Mouse (Mus musculus) G1E-ER4 (cell line): ENCODE measurements around the gene Nfix. TPM values are rescaled to one million over a fixed set of nuclear protein-coding genes. Genes with fewer than 3 reads are reported as not detected.

Source experiments
- GATA1 ChIP-seq: IDR thresholded peaks from one replicate; pipeline ENCODE4 v1.8.0; 2012; ENCODE audit warnings: low read length, inconsistent platforms
- polyA plus RNA-seq: library from polyadenylated mRNA; stranded (reverse); fragments of >175 nt; gene quantifications from 2 replicates; pipeline ENCODE4 v1.2.3, GENCODE M21; 2012

Nfix gene
- polyA plus RNA-seq, 1 experiment, result 16.4 TPM

DNA sequence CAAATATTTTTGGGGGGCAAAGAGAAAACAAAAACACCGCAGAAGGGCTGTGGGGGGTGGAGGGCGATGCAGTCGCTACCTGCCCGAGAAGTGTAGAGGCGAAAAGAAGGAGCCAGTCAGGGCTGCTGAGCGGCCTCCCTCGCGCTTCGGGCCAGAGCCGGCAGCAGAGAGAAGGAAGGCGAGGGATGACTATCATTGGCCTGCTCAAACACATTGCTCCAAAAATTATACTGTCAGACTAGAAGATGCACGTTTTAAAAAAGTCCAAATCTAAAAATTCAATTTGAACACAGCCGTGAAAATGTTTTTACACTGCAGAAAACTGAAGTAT lies 20.0 kb downstream of the Nfix start:
- TF ChIP-seq GATA1, result no peak

DNA sequence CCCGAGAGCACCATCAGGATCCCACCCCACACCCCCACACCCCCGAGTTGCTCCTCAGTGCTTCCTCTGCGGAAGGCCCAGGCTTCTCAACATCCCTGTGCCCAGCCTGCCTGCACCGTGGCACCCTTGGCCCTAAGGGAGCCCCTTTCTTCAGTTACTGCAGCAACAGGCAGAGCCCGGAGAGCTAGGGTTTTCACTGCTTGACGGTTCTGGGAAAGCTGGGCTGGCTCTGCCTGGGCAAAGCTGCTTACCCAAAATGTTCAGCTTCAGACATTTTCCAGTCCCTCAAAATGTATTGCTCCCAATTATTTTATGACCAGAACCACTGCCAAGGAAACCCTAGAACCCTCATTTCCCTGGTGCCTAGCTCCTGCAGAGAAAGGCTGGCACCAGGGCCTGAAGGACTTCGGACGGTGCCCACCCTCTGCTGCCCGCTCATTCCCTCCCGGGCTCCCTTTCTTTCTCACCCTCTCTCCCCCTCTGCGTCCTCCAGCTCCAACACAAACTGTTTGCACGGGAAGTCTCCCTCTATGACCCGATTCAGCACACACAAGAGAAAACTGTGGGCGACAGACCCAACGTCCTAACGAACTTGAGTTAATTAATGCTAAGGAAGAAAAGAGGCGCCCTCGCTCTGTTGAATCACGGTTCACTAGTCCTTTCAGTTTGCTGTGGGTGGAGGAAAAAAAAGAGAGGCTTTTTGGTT lies 20.5 kb downstream of the Nfix start:
- no peak for TF ChIP-seq GATA1

DNA sequence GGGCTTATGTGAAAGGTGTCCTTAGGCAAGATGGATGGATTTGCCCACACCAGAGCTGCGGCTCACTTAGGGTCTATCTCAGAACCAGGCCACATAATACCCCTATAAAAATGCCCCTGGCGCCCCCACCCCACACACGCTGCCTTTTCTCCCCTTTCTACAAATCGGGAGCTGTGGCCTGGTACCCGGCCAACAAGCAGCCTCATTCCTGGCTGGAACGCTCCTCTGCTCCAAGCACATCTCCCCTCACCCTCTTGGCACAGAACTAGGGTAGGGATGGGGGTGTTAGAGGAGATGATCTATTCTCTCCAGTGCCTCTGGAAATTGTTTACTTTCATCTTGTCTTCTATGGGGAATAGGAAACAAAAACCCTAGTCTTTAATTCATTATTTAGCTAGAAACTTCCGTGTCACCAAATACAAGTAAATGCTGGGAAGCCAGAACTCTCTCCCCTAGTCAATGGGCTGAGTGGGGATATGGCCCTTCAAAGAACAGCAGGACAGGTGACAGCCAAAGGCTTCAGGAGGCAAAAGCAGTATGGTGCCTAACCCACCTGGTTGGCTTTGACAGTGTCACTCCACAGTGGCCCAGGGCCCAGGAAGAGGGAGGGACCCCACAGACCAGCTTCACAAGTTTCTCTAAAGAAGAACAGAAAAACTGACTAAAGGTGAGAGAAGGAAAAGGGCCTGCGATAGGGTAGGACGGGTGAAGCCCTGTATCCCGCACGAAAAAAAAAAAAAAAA lies 21.3 kb downstream of the Nfix start:
- no peak for TF ChIP-seq GATA1

DNA sequence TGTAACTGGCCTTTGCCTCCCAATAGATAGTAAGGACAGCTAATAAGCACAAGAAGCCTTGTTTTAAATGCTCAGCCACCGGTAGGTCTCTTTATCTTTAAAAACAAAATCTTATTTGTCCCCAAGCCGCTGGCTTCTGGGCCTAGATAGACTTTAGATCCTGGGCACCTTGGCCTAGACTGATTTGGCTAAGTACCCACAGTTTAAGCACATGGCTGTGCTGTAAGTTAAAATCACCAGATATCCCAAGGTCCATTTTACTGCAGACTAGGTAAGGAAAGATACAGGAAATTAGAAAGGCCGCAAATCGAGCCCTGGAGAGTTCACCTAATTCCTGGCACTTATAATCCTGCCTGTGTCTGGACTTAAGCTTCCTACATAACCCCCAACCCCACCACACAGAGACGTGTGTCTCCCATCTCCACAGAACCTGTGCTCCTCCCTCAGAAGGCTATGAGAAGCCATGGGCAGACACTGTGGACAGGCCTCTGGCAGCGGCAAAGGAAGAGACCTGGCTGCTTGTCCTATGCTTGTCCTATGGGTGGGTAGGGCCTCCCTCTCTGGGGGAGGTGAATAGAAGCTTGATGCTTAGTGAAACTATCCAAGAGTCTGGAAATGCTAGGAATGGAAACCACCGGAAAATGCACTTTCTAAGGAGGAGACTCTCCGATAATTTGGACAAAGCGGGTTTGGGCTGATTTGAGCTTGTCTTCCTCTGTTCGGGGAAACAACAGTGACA lies 22.1 kb downstream of the Nfix start:
- no peak for TF ChIP-seq GATA1

DNA sequence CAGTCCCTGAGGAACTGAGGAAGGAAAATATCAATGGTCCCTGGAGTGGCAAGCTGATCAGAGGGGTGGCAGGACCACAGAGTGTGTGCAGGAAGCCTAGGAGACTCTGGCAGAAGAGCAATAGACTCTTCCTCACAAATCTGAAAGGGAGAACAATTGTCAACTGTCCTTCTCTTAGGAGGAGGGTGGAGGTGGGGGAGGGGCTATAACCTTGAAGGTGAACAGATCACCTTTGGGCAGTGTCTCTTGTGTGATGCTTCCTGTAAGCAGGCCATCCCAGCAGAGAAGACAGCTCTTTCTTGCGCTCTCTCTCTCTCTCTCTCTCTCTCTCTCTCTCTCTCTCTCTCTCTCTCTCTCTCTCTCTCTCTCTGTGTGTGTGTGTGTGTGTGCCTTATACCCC lies 23.6 kb downstream of the Nfix start:
- no peak for TF ChIP-seq GATA1

DNA sequence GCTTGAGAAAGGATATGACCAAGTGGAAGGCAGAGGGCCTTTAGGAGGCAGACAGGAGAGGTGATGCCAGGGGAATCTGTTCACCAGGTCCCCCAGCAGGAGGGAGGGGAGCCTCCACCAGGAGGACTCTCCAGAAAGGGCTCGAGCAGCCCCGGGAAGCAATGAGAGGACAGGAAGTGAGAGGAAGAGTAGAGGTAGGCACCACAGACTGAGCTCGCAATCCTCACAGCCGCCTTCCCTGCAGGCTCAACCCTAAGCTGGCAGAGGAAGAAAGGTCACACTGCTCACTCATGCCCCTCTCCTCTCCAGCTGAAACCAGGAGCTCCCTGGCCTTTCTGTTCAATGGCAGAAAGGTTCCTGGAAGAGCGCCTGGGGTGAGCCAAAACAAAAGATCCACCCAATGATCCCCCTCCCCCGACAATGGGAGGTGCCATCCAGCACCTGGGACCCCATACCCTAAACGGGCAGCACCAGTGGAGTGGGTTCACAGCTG lies 24.5 kb downstream of the Nfix start:
- no peak for TF ChIP-seq GATA1

DNA sequence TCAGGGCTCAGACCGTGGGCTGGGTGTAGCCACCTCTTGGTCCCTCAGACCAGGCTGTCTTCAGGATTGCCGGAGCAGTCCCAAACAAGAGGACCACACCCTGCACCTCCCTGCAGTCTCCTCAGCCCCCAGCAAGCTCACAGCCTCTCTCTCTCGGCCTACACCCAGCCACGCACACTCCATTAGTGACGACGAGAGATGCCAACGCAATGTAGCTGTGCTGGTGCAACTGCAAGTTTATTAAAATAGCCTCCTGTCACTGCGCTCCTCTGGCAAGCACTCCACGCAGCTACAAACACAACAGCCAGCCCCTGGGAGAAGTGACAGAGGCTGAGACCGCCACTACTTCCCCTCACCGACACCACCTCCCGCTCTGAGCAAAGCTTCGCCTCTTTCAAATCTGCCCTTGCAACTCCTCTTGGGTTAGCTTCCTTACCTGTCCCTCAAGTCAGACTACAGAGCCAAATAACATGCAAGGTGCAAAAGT lies 25.0 kb downstream of the Nfix start:
- no peak for TF ChIP-seq GATA1

DNA sequence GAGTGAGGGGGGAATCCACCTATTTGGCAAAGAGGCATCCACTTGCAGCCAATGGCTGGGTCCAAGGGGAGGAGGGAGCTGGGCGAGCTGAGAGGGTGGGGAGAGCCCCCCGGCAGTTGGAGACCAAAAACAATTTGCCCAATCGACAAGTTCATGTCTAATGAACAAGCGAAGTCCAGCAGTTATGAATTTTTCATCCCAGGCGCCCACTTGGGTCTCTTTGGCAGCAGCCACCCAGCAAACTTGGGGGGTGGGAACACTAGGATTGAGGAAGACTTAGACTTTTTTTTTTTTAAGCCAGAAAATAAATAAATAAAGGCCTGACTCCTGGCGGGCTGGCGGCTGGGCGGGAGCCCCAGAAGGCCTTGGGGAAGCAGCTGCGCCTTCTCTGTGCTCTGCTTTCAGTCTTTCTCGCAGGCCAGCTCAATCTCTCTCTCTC lies 25.7 kb downstream of the Nfix start:
- no peak for TF ChIP-seq GATA1

DNA sequence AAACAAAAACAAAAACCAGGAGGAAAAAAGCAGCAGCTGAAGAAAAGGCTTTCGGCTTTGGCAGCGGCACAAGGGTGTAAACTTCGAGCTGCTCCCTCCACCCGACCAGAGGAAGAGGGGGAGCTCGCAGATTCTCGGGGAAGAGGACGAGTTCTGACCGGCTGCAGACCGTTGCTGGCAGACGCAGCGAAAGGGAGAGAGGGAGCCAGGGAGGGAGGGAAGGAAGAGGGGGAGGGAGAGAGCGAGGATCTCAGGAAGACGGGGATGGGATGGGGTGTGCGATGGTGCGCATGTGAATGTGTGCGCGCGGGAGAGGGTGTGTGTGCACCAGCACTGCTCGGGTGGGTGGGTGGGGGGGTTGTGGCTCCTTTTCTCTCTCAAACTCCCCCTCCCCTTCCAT lies 26.3 kb downstream of the Nfix start:
- TF ChIP-seq GATA1, result no peak

DNA sequence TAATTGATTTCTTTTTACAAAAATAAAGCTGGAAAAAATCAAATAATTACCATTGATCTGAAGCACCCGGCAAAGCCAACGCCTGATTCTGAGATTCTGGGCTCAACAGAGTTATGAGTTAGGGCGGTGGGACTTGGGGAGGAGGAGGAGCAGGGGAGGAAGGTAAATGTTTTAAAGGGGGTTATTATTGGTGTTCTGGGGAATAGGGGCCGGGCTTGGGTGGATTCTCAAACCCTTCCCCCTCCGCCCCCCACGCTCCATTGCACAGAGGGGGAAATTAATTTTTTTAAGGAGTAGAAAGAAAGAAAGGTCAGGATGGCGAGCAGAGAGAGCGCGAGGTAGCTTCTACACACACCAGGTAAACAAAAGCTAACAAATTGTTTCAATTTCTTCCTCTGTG lies 26.8 kb downstream of the Nfix start:
- TF ChIP-seq GATA1, result no peak

DNA sequence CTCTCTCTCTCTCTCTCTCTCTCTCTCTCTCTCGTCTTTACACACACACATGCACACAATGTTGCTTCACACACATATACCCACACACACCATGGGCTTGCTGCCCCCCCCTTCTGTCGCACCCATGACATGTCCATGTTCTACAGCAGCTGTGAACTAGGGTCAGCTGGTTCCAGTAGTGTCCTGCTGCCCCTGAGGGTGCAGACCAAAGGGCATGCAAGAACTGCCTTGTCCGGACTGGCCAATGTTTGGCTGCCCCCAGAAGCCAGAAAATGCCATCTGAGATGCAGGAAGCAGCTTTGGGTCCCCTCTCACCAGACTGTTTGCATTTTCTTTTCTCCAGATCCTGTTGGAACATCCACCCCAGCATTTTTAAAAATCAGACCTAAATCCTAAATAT lies 27.5 kb downstream of the Nfix start:
- TF ChIP-seq GATA1, result no peak

DNA sequence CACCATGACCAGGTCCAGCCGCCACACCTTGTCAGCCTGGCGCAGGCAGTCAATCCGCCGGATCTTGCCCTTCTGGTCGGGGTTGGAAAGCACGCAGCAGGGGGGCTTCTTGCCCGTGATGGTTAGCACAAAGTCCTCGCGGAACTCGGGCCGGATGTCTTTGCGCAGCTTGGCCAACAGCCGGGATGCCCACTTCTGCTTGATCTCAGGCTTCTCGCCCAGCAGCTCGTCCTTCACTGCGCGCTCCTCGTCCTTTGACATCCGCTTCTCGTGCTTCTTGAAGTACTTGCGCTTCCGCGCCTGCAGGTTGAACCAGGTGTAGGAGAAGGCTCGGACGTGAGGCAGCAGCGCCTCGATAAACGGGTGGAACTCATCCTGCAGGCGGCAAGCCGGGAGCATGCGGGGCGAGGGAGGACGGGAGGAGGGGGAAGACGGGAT lies 28.2 kb downstream of the Nfix start:
- TF ChIP-seq GATA1, result no peak

DNA sequence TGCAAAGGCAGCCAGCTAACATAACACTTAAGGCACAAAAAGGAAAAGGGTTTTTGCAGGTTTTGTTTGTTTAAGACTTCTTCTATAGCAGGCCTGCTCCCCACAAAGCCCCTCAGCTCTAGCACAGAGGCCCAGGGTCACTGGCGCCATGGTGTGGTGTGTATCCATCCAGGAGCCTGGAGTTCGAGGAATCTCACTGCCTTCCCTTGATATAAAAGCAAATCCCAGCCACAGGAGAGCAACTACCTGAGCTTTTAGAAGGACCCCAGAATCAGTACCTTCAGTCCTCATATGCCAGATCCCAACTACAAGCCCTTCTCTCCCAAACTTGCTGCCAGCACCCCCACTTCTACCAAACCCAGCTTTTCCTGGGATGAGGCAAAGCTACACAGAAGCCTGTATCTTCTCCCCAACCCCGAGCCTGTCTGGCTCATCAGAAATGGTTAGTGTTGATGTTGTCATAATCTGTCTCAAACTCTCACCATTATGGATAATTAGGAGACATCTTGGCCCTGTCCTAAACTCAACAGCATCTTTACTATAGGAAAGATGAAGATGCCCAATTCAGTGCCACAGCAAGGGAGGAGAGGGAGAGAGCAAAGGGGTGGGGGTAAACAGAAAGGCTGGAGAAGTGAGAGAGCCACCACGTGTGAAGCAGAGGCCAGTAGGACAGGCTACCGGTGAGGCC lies 29.0 kb downstream of the Nfix start:
- TF ChIP-seq GATA1, result no peak

DNA sequence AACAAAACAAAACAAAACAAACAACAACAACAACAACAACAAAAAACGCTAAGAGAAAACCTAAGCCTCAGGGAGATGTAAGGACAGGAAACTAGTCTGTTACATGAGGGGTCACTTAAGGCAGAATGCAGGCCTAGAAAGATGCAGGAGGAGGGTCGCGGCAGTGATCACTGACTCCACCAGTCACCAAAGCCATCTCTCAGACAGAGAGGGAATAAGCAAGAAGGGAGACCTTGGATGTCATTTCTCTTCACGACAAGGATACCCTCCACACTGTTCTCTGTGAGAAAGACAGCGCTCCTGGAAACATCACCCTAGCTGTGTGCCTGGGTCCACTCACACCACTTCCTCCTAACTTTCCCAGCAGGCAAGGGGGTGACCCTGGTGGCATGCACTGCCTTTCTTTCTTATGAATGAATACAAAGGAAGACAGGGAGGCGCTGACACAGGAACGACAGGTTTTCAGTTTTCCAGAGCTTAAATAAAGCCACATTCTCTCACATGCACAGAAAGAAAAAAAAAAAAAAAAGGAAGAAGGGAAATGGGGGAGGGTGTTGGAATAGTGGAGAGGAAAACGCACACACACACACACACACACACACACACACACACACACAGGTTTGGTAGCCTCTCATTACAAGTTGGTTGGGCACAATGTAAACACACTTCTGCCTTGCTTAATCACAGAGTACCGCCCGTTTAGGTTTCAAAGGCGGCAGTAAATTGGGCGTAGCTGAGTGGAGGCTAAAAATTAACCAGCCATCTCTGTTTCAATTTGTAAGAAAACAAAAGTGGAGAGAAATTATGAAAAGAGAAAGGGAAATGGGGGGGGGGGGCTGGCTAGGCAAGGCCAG lies 29.8 kb downstream of the Nfix start:
- no peak for TF ChIP-seq GATA1

DNA sequence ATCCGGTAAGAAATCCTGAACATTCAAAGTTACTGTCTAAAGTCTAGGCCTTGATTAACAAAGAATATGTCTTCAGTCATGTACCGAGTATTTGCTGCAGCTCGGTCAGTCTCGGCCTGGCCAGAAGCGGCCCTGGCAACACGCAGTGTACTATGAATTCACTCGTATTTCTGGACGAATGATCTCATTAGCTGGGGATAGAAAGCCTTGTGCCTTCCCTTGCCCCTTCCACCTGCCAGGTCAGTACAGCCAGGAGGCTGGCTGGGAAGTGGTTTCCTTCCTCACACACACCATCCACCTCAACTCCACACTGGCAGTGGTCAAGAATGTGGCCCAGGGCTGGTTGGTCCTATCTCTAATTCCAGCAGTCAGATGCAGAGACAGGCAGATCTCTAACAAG lies 30.8 kb downstream of the Nfix start:
- no peak for TF ChIP-seq GATA1
